Mouse (Mus musculus) kidney, embryonic 16.5 days (tissue): Measurements from ENCODE around the gene Ubc. TPM values are rescaled to one million over a fixed set of nuclear protein-coding genes. Genes with fewer than 3 reads are reported as not detected.
"Not testable (repeated sequence)": the region's sequence is repeated elsewhere in the genome, so short reads cannot be mapped to it uniquely, and the experiment has no call there.

Source experiments
- ATAC-seq: fragments of 200-750 bp; cut with Nextera tagmentation; 2 replicates; pipeline ENCODE4 v1.8.0; 2017; ENCODE audit warnings: moderate TSS enrichment; ENCODE audit not compliant: low FRiP score, low TSS enrichment
- H3K27ac ChIP-seq: fragments of 300-500 bp; sonication (generic); 2 replicates; pipeline ENCODE4 v1.5.1; 2014; ENCODE audit warnings: low read length
- H3K27me3 ChIP-seq: fragments of 300-500 bp; sonication (generic); 2 replicates; pipeline ENCODE4 v1.6.1; 2014; ENCODE audit warnings: low read length, control low read depth, mixed read lengths; ENCODE audit not compliant: insufficient read depth
- H3K36me3 ChIP-seq: fragments of 300-500 bp; sonication (generic); 2 replicates; pipeline ENCODE4 v1.6.1; 2014; ENCODE audit warnings: low read length, control low read depth, mixed read lengths; ENCODE audit not compliant: insufficient read depth
- H3K4me1 ChIP-seq: fragments of 300-500 bp; sonication (generic); 2 replicates; pipeline ENCODE4 v1.6.1; 2014; ENCODE audit warnings: low read length, control low read depth, mixed read lengths; ENCODE audit not compliant: insufficient read depth
- H3K4me2 ChIP-seq: fragments of 300-500 bp; sonication (generic); replicated peaks from 2 replicates; pipeline ENCODE4 v1.6.1; 2014; ENCODE audit warnings: low read depth, low read length
- H3K4me3 ChIP-seq: fragments of 300-500 bp; sonication (generic); 2 replicates; pipeline ENCODE4 v1.5.1; 2014; ENCODE audit warnings: mild to moderate bottlenecking, low read length
- H3K9ac ChIP-seq: fragments of 300-500 bp; sonication (generic); replicated peaks from 2 replicates; pipeline ENCODE4 v1.6.1; 2014; ENCODE audit warnings: low read length
- H3K9me3 ChIP-seq: fragments of 300-500 bp; sonication (generic); 2 replicates; pipeline ENCODE4 v1.6.1; 2016; ENCODE audit warnings: low read length, control low read depth
- WGBS: fragments of 180-500 bp; shearing (Covaris S2); extraction: QIAGEN DNeasy Blood & Tissue Kit; methylation state at CpG from one replicate; pipeline ENCODE4 v1.1.7; 2014; 5-methylcytosine and 5-hydroxymethylcytosine counted together
- polyA plus RNA-seq: library from polyadenylated mRNA; unstranded; fragments of >200 nt; fragmentation: Nextera tagmentation; extraction: Ambion mirVana; gene quantifications from 2 replicates; pipeline ENCODE4 v1.2.1, GENCODE M21; 2015

Gene Ubc
- polyA plus RNA-seq, 1 experiment from 2014 or later, result 1,344 TPM

DNA sequence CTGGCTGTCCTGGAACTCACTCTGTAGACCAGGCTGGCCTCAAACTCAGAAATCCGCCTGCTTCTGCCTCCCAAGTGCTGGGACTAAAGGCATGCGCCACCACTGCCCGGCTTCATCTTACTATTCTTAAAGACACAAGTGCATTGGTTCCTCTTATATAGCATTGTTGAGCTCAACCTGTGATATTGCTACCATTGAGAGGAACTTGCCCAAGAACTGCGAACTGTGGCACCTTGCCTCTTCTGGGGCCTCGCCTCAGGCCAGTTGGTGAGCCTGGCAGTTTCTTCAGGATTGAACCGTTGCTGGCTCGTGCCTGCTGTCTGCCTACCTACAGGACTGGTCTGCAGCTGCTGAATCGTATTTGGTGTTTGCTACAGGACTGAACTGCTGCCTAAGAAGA is 22.5 kb upstream of the Ubc start:
- not testable (repeated sequence) for H3K4me3 ChIP-seq, ATAC-seq, H3K27me3 ChIP-seq, H3K9ac ChIP-seq, H3K4me2 ChIP-seq, H3K27ac ChIP-seq, H3K9me3 ChIP-seq, H3K4me1 ChIP-seq
- peaks cover 39% of the 10 kb centered on the region for H3K36me3 ChIP-seq
- 93% methylated on average over 8 of the region's 8 CpGs for WGBS

DNA sequence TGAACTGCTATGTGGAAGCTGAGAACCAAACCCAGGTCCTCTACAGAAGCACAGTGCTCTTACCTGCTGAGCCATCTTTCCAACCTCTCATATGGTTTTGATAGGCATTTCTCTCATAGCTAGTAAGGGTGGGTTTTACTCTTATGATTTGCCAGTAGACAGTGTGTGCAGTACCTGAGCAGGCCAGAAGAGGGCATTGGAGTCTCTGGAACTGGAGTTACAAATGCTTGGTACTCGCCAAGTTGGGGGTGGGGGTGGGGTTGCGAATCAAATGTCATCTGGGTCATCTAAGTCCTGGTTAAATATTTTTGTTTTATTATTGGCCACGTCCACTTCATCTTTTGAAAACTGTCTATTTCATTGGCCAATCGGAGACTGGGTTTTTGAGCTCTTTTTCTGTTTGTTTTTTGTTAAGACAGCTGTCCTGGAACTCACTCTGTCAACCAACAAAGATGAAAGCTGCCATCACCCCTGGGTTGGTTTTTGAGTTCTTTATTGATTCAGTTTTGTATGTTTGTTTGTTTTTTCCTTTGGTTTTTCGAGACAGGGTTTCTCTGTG is 22.0 kb upstream of the Ubc start:
- Histone ChIP-seq H3K4me1 (peaks cover 14% of the 10 kb centered on the region), H3K27me3 (no peaks in the 10 kb centered on the region), H3K36me3 (peaks cover 35% of the 10 kb centered on the region), H3K9ac (no peak overlapping the region), H3K9me3 (no peaks in the 10 kb centered on the region), H3K4me2 (no peak overlapping the region), H3K27ac (no peak overlapping the region), H3K4me3 (no peak overlapping the region)
- no peak for ATAC-seq
- 60% methylated on average over 5 of the region's 5 CpGs for WGBS

DNA sequence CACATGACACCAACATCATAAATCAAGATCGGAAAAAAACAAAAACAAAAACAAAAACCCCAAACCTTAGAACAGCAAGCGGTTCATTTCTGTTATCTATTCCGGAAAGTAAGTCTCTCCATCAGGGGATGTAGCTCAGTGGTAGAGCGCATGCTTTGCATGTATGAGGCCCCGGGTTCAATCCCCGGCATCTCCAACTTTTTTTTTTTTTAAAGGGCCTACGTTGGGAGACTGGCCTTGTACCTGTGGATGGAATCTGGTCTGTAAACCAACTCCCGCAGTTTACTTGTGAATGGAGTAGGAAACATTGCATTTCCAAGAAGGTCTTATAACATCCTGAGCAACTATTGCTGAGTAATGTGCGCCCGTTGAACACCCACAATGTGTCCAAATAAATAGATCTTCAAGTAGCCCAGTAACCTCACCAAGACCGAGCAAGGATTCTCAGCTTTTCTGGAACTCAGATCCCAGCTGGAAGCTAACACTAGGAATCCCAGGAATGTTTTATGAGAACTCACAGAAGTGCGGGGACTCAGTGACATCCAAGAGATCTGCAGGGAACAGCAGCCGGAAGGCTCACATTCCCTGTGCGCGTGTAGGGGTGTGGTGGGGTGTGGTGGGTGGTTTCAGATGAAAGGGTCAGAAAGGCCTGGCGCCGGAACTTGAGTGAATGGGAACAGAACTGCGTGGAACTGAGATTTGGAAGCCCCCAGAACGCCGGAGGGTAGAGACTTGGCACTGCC is 19.5 kb upstream of the Ubc start:
- Histone ChIP-seq H3K36me3 (peaks cover 9% of the 10 kb centered on the region), H3K4me2 (peak overlapping the region; percentile 52), H3K27ac (peak overlapping the region; percentile 51; the same call in 1 of the 2 replicates), H3K9ac (peak overlapping the region; percentile 50), H3K4me1 (peaks cover 18% of the 10 kb centered on the region), H3K4me3 (peak overlapping the region; percentile 47), H3K9me3 (no peaks in the 10 kb centered on the region), H3K27me3 (no peaks in the 10 kb centered on the region)
- peak; percentile 53; the same call in 1 of the 2 replicates for ATAC-seq
- WGBS, result 5% methylated on average over 20 of the region's 20 CpGs

DNA sequence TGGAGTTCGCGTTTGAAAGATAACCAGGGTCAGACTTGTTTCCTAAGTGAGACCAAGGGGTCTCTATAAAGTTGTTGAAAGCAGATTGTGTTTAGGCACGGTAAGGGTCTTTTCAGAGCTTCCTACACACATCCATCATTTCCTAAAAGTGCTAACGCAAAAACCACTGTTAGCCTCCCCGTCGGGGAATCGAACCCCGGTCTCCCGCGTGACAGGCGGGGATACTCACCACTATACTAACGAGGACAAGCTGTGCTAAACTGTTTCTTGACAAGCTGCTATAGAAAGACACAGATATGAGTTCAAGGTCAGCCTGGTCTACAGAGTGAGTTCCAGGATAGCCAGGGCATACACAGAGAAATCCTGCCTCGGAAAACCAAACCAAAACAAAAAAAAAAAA is 18.8 kb upstream of the Ubc start:
- Histone ChIP-seq H3K4me1 (peaks cover 20% of the 10 kb centered on the region), H3K4me3 (peak overlapping the region; percentile 47), H3K4me2 (peak overlapping the region; percentile 52), H3K27ac (peak overlapping the region; percentile 52), H3K9ac (peak overlapping the region; percentile 50), H3K27me3 (no peaks in the 10 kb centered on the region), H3K9me3 (no peaks in the 10 kb centered on the region), H3K36me3 (peaks cover 7% of the 10 kb centered on the region)
- 1% methylated on average over 13 of the region's 13 CpGs for WGBS
- ATAC-seq, result peak; percentile 53

DNA sequence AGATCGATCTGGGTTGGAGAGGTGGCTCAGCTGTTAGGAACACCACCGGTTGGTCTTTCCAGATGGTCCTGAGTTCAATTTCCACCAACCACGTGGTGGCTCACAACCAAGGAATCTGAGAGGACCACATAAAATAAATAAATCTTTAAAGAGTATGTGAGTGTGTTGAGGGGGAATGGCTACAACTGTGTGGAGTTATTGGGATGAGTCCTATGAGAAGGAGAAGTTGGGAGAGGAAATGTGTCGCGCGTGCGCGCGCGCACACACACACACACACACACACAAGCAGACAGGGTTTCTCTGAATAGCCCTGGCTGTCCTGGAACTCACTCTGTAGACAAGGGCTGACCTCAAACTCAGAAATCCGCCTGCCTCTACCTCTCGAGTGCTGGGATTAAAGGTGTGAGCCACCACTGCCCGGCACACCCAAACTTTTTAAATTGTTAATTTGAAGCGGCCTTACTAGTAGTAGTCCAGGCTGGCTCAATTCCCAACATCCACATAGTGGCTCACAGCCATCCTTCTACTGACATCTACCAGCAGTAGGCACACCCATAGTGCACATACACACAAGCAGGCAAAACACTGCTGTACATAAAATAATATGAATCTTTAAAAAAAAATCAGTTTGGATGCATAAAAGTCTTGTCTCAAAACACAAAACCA is 18.0 kb upstream of the Ubc start:
- WGBS, result 76% methylated on average over 14 of the region's 14 CpGs
- H3K4me1 ChIP-seq, result peaks cover 22% of the 10 kb centered on the region
- H3K36me3 ChIP-seq, result peaks cover under 1% of the 10 kb centered on the region; the same call in 1 of the 2 replicates
- ATAC-seq, result no peak
- H3K27ac ChIP-seq, result no peak overlapping the region
- H3K9ac ChIP-seq, result no peak overlapping the region
- H3K27me3 ChIP-seq, result no peaks in the 10 kb centered on the region
- H3K4me2 ChIP-seq, result peak overlapping the region; percentile 30; the same call in 1 of the 2 replicates
- no peaks in the 10 kb centered on the region for H3K9me3 ChIP-seq
- no peak overlapping the region; the same call in 1 of the 2 replicates for H3K4me3 ChIP-seq

DNA sequence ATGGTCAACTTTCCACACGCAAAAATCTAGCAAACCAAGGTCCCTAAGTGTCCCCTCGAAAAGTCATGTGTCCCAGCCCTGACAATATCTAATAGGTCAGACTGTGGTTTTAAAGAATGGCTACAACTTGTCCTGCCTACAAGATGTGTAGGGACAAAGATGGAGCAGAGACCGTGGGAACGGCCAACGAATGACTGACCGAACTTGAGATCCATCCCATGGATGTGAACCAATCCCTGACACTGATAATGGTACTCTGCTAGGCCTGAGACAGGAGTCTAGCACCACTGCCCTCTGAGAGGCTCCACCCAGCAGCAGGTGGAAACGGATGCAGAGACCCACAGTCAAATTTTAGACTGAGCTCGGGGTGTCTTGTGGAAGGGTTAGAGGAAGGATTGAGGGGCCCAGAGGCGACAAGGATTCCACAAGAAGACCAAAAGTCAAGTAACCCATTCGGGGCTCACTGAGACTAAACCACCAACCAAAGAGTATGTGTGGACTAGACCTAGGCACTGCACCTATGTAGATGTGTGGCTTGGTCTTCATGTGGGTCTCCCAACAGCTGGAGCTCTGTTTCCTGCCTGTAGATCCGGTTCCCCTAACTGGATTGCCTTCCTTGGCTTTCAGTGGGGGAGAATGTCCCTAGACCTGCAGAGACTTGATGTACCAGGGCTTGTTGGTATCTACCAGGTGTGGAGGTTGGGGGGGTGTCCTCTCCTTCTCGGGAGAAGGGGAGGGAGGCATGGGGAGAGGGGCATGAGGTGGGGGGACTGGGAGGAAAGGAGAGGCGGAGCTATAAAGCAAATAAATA is 17.2 kb upstream of the Ubc start:
- WGBS, result 60% methylated on average over 13 of the region's 13 CpGs
- Histone ChIP-seq H3K27me3 (no peaks in the 10 kb centered on the region), H3K4me1 (peaks cover 22% of the 10 kb centered on the region), H3K4me3 (peak overlapping the region; percentile 78), H3K27ac (peak overlapping the region; percentile 90; the same call in 1 of the 2 replicates), H3K9ac (peak overlapping the region; percentile 75), H3K4me2 (peak overlapping the region; percentile 67), H3K9me3 (no peaks in the 10 kb centered on the region), H3K36me3 (no peaks in the 10 kb centered on the region)
- no peak for ATAC-seq

GRCm38 (mm10) chr5:125406322-125407016 is 16.5 kb upstream of the Ubc start:
- Histone ChIP-seq H3K27ac (peak overlapping the region; percentile 90), H3K36me3 (no peaks in the 10 kb centered on the region), H3K4me3 (peak overlapping the region; percentile 78), H3K4me1 (peaks cover 22% of the 10 kb centered on the region), H3K4me2 (peak overlapping the region; percentile 67), H3K27me3 (no peaks in the 10 kb centered on the region), H3K9ac (peak overlapping the region; percentile 75), H3K9me3 (no peaks in the 10 kb centered on the region)
- peak; percentile 21 for ATAC-seq
- 2% methylated on average over 20 of the region's 20 CpGs for WGBS

DNA sequence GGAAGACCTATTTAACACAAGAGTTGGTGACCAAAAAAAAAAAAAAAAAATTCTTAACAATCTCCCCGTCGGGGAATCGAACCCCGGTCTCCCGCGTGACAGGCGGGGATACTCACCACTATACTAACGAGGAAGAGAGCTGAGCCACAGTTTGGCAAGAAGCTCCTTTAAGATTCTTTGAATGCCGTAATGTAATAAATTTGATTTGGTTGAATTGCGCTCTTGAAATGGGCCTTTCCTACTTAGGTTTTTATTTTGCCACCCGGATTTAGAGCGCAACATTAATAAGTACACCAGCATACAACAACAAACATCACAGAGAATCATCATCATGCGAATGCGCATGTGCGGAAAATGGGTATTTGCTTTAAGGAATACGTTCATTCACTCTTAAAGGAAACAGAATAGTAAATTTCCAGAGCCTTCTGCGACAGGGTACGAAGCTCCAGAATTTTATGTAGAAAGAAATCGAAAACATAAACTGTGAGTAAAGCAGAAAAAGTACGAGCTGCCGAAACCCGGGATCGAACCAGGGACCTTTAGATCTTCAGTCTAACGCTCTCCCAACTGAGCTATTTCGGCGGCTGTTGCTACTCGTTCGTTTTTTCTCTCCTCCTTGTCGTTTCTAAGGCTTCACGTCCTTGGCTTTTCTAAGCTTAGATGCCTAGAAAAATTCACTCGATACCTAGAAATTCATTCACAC is 15.7 kb upstream of the Ubc start:
- ATAC-seq, result peak; percentile 62; the same call in 1 of the 2 replicates
- Histone ChIP-seq H3K9ac (peak overlapping the region; percentile 75), H3K4me1 (peaks cover 22% of the 10 kb centered on the region)

More for the DNA sequence above, 15.7 kb upstream of the Ubc start:
- Histone ChIP-seq H3K9me3 (no peaks in the 10 kb centered on the region), H3K27ac (peak overlapping the region; percentile 94), H3K27me3 (no peaks in the 10 kb centered on the region), H3K36me3 (no peaks in the 10 kb centered on the region), H3K4me2 (peak overlapping the region; percentile 67), H3K4me3 (peak overlapping the region; percentile 78)
- under 1% methylated on average over 31 of the region's 31 CpGs for WGBS
